Mouse (Mus musculus) cerebellum, adult 11-12 months (tissue): ENCODE measurements at regions not wholly inside any gene's neighbourhood (a gene's known extent, or its start where the extent isn't known, plus 50 kb on each side); places are given as distances from the start of the nearest gene placed in this dataset.

Source experiments
- DNase-seq: peaks from one replicate; pipeline ENCODE4 v3.0.0; 2022

DNA sequence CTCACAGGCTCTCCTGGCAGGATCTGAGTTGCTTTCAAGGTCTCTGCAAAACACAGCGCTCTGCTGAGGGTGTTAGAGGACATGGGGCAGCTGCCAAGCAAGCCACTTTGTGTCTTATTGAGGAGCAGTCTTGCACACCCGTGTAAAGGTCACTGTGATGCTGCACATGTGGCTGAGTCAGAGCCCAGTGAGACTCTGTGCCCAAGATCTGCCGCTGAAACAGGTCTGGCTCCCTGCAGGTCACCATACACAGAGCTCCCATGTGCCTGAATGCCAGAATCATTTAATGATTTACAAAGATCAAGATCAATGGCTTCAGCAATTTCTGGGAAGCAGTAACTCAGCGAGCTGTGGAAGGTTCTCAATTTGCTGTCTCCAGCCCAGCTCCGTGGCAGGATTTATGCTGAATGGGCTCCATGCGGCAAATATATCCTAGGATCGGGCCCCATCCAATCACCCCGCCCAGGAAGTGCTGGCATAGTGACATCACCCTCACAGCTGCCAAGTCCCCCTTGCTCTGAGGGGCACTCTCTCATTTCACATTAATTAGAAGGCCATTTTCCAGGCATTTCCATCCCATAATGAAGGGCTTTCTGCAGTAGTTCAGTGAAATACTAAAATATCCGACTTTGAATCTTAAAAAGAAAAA is 330.1 kb downstream of the H2al1j start:
- no peak for DNase-seq

DNA sequence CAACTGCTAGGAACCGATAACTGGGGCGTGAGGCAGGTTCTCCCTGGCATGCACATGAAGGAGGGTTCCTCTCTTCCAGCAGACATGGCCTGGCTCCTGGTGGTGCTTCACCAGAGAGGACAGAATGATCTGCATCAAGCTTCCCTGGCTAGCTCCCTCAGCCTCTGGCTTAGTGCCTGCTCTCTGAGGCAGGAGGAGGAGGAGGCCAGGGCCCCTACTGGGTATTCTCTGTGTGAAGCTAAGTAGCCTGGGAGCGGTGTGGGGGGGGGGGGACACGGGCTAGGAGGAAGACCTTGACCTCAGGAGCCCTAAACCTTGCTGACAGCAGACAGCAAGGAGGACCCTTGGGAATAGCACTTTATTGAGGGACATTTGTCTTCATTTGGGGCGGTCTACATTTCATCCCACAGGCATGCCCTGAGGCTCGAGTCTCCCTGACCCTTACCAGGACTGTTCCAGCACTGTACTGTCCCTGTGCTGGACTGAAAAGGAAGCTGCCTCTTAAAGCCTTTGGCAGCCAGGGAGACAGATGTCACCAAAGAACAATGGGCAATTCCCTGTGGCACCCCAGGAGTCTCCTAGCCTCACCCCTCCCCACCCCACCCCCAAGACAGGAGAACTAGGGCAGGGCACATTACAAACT is 335.7 kb downstream of the H2al1j start:
- peak; percentile 20 for DNase-seq

DNA sequence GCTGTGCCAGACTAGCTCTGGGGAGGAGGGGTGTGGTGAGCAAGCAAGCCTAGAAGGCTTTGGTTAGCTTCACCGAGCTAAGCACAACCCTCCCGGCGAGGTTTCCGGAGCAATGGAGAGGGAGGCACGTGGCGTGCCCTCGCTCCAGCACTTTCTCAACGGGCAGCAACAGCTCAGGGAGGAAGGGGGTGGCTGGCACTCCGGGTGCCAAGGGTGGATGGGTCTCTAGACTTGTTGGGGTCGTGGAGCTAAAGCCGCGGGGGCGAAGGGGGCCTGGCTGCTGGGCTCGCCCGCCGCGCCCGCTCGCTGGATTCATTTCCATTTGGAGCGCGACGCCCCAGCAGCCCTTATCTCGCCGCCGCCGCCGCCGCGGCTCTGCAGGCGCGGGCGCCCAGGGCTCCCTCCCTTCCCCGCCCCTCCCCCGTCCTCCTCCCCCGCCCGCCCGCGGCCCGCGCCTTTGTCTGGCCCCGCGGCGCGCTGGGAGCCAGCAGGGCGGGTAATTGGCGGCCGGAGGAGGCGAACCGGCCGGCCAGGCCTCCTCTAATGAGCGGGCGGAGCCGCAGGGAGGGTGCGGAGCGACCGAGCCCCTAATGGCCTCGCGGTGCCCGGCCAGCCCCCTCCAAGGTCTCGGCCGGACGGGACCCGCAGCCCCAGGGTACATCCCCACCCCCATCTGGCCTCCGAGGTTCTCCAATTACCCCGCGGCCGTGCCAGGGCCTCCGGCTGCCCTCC is 336.9 kb downstream of the H2al1j start:
- peak; percentile 32 for DNase-seq

DNA sequence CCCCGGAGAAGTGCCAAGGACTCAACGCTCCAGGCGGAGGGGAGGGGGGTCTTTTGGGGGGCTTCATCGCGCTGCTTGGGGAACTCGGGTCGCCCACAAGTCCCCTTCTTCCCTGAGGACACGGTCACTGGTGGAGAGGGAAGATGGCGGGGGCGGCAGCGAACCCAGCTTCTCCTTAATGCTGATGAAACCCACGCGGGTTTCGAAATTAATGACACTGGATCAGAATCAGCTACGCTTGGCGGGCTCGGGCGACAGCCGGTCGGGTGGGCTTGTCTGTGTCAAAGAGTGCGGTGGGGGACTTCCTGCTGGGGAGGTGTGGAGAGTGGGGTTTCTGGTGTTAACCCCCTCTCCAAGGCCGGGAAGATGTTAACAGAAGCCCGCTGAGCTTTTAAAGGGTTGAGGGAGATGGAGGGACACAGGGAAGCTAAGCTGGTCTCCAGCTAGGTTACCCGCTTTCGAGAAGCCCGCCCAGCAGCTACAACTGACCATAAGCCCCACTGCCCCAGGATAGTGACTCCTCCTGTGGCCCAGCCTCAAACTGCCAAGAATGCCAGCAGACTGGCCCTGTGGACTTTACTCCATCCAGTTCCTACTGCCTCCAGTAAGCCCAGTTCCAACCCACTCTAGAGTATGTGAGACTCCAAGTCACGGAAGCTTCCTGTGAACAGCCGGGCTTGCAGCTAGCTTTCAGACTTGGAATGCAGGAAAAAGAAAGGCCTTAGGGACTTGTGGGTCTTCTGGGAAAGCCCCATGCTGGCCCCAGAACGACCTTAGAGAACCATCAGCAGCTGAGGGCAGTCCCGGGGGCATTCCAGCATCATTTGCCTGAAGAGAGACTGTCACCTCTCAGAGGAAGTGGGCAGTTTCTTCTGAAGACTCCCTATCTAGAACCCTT is 337.7 kb downstream of the H2al1j start:
- DNase-seq = peak; percentile 8

GRCm38 (mm10) chrX:11666517-11666916 is 338.9 kb downstream of the H2al1j start:
- no peak for DNase-seq

- no peak for DNase-seq
Observed at GRCm38 (mm10) chrX:11671805-11672204, 344.2 kb downstream of the H2al1j start.

GRCm38 (mm10) chrX:11678086-11678485 is 350.5 kb downstream of the H2al1j start:
- no peak for DNase-seq

GRCm38 (mm10) chrX:11681274-11681673 is 353.7 kb downstream of the H2al1j start:
- no peak for DNase-seq

DNA sequence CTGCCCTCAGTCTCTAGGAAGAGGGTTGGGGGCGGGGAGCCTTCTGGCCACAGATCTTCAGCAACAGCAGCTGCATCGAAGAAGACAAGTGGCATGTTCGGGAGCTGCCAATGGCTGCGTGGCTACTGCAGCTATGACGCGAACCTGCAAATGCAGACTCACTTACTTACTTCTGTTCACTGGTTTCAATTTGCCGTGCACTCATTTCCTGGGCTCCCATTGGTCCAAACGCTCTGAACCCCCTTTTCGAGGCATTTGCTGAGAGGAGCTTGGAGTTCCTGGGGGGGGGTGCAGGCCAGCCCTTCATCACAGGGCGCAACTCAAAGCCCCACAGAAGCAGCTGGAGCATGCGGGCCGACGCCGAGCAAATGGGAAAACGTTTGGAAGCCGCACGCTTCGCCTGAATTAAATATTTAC is 362.4 kb downstream of the H2al1j start:
- no peak for DNase-seq

GRCm38 (mm10) chrX:11690446-11690845 is 362.8 kb downstream of the H2al1j start:
- DNase-seq = no peak

DNA sequence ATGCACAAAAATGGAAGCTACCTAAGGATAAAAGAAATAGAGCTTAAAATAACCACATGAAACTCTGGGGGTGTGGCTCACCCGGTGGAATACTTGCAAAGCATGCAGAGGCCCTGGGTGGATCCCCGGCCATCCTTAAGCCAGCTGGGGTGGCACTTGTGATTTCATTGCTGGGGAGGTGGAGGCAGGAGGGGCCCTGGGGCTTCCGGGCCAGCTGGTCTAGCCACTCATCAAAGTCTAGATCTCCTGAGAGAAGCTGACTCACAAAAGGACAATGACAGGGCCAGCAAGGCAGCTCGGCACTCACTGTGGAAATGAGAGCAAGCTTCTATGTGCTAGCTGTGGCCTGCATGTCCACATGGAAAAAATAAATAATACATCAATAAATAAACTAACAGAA is 363.4 kb downstream of the H2al1j start:
- no peak for DNase-seq

DNA sequence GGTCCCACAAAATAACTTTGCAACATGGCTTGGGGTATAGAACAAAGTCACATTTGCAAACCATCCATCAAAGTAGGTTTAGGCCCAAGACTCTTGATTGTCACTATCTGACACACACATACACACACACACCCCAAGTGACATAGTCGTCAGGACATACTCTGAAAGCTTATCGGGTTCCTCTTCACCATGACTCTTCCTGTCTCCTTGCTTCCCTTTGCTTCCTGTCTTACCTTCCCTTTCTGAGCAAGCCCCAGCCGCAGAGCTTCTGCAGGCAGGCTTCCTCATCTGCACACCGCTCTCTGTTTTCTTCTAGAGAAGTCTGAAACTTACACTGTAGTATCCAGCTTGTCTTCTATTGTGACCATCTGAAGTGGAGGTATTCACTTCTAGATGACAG is 368.9 kb downstream of the H2al1j start:
- DNase-seq = no peak

DNA sequence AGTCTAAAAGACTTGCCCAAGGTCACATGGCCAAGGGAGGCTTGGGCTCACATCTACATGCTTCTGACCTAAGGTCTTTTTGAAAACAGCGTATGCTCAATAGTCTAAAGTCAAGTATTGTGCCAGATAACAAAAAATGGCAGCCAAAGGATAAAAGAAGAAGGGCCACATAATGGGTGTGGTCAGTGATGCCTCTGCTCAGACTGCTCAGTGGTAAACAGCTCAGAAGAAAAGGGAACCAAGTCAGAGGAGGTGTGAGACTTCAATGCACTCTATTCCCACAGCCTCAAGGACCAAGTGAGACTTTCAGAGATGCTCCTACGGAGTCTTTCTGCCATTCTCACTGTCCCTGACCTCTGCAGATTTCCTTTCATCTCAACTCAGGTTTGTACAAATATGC is 373.5 kb downstream of the H2al1j start:
- DNase-seq = no peak

GRCm38 (mm10) chrX:11705851-11706557 is 378.4 kb downstream of the H2al1j start:
- DNase-seq = no peak

- no peak for DNase-seq
Observed at GRCm38 (mm10) chrX:11707330-11707729, 379.7 kb downstream of the H2al1j start.

DNA sequence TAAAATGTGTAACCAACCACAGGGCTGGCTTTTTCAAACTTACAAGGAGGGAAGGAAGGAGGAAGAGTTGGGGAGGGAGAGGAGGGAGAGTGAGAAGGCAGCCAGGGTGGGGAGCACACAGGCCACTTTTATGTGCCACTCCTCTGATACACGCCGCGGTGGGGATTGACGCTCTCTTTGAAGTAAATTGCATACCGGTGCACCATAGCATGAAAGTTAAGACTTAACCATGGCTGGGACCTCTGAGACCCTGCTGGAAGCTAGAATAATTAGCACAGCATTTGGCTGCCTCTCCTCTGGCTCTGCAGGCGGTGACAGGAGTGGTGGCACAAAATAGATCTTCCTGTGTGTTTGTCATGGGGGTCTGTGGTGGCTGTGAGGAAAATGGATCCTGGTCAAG is 380.7 kb downstream of the H2al1j start:
- DNase-seq = no peak

- DNase-seq = no peak
Observed at GRCm38 (mm10) chrX:11709326-11709725, 381.7 kb downstream of the H2al1j start.

DNA sequence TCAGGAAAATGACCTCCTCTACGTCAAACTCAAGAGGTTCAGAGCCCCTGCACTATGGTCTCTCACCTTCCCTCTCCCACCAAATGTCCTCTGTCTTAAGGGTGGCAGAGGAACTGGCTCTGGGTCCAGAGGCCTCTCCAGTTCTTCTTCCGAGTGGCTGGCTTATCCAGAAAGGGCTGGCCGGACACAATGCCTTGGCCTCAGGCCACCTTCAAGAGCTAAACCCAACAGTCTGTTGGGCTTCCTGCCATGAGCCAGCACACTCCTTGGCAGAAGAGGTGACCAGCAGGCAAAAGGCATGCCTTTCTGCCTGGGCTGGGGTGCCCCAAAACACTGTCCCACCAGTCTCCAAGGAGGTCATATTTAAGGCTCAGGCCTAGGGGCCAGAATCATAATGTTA is 385.8 kb downstream of the H2al1j start:
- peak; percentile 60 for DNase-seq

DNA sequence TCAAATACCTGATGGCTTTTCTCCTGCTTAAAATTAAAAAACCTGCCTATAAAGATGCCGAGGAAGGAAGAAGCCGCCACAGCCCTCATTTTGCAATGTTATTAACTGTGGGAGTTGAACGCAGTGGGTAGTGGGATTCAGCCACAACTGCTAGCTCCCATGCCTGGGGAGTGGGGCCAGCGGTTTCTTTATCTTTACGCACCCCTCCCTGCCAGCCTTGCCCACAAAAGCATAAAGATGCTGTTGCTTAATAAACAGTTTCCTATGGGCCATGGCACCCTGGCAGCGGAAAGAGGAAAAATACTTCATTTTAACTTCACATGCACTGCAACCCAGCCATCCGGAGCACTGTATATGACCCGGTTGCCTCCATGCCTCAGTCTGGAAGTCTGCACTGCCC is 389.2 kb downstream of the H2al1j start:
- no peak for DNase-seq

DNA sequence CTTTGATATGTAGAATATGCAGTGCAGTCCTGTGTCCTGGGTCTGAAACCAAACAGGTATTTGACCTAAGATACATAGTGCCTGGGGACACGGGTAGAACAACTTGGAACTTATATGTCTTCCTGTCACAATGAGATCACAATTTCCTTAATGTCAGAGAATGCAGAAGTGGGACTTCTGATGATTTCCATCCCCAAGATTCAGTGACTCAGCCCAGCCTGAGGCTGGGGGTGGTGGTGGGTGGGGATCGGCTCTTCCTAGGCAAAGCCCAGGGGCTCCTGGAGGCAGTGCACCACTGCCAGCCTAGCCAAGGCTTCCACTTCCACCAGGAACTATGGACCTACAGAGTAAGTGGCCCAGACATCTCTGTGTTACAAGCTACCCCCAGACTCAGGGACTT is 391.2 kb downstream of the H2al1j start:
- DNase-seq = no peak

- no peak for DNase-seq
Observed at GRCm38 (mm10) chrX:11720517-11720916, 392.9 kb downstream of the H2al1j start.

- DNase-seq = no peak
Observed at GRCm38 (mm10) chrX:11722730-11723129, 395.1 kb downstream of the H2al1j start.

- no peak for DNase-seq
Observed at GRCm38 (mm10) chrX:11724718-11725117, 397.1 kb downstream of the H2al1j start.
